Mouse (Mus musculus) G1E (cell line): ENCODE measurements around the gene Kif5c. TPM values are rescaled to one million over a fixed set of nuclear protein-coding genes. Genes with fewer than 3 reads are reported as not detected.

Experiments
- ATAC-seq: 2 replicates; pipeline ENCODE4 v1.8.0; 2016; ENCODE audit warnings: mild to moderate bottlenecking; ENCODE audit not compliant: insufficient number of reproducible peaks, poor library complexity, low FRiP score, severe bottlenecking; ENCODE audit errors: extremely low read depth
- DNase-seq: peaks from one replicate; pipeline ENCODE4 v3.0.0; 2012; ENCODE audit warnings: low spot score
- H3K27me3 ChIP-seq: 2 replicates; pipeline ENCODE4 v1.6.1; 2012; ENCODE audit warnings: mild to moderate bottlenecking, low read length, inconsistent platforms; ENCODE audit not compliant: insufficient read depth
- H3K36me3 ChIP-seq: replicated peaks from 2 replicates; pipeline ENCODE3; 2012; ENCODE audit warnings: mild to moderate bottlenecking, inconsistent platforms
- H3K4me1 ChIP-seq: 2 replicates; pipeline ENCODE4 v1.6.1; 2012; ENCODE audit warnings: low read depth, low read length, inconsistent platforms, mixed read lengths; ENCODE audit not compliant: insufficient read depth
- H3K4me3 ChIP-seq: 2 replicates; pipeline ENCODE4 v1.5.1; 2012; ENCODE audit warnings: low read depth, mild to moderate bottlenecking, inconsistent platforms, low read length, moderate library complexity, mixed read lengths
- H3K9me3 ChIP-seq: replicated peaks from 2 replicates; pipeline ENCODE4 v1.6.1; 2012; ENCODE audit warnings: inconsistent platforms
- CTCF ChIP-seq: IDR thresholded peaks from 2 replicates; pipeline ENCODE4 v1.5.1; 2012; ENCODE audit warnings: low read depth, low read length, inconsistent platforms, mixed read lengths
- GATA1 ChIP-seq: IDR thresholded peaks from 2 replicates; pipeline ENCODE4 v1.6.1; 2012; ENCODE audit warnings: borderline replicate concordance, low read length, inconsistent platforms, mixed read lengths
- GATA2 ChIP-seq: IDR thresholded peaks from 2 replicates; pipeline ENCODE4 v1.6.1; 2012; ENCODE audit warnings: low read depth, low read length, inconsistent platforms, borderline replicate concordance
- POLR2AphosphoS5 ChIP-seq: IDR thresholded peaks from 2 replicates; pipeline ENCODE4 v1.6.1; 2012; ENCODE audit warnings: low read depth, low read length, inconsistent platforms; ENCODE audit not compliant: insufficient replicate concordance
- TAL1 ChIP-seq: conservative IDR thresholded peaks from 2 replicates; pipeline ENCODE4 v1.6.1; 2012; ENCODE audit warnings: low read depth, low read length, inconsistent platforms, mixed read lengths
- polyA plus RNA-seq: library from polyadenylated mRNA; stranded (reverse); fragments of >175 nt; gene quantifications from 2 replicates; pipeline ENCODE4 v1.2.3, GENCODE M21; 2012
- total RNA-seq, 2 experiments: library from RNA; stranded (forward) in 1 of 2; stranded (reverse) in 1 of 2; fragments of 200-1000 nt in 1 of 2; fragments of >200 nt in 1 of 2; fragmentation: Nextera tagmentation in 1 of 2; gene quantifications; 2 replicates each; pipeline ENCODE4 v1.2.3; 2014 to 2017

Kif5c gene
- total and polyA plus RNA-seq, 3 experiments, result 0.02 to 1.8 (median 1.5) TPM

DNA sequence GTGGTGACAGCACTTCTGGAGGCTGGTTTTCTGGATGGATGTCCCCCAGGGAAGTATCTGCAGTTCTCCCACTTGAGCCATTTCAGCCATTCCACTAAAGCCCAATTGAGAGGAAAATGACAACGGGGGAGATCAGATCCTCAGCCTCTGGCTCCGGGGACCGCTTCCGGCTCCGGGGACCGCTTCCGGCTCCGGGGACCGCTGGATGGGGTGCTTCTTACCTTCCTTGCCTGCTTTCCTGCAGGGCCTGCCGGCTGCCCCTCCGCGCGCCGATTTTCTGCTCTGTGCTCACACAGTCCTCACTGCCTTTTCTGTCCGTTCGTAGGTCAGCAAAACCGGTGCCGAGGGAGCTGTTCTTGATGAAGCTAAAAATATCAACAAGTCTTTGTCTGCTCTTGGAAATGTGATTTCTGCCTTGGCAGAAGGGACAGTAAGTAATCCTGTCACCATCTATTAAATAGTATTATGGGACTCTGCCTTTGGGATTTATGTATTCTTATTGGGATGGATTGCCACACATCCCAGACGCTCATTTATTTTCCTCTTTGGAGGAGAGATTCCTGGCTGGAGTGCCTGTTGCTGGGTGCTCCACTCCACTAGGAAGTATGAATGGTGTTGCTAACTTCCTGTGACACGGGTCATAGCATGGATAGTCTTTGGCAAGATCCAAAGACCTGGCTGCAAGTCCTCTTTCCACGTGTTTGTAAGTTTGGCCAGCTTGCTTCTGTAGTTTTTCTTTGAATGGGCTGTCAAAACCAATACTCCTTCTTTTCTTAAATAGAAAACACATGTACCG is 81.3 kb downstream of the Kif5c start:
- no peak for DNase-seq
- Histone ChIP-seq H3K36me3 (no peaks in the 10 kb centered on the region), H3K4me3 (no peak overlapping the region), H3K27me3 (no peaks in the 10 kb centered on the region; the same call in none of the 2 replicates), H3K4me1 (no peaks in the 10 kb centered on the region), H3K9me3 (no peaks in the 10 kb centered on the region)
- no peak for ATAC-seq
- TF ChIP-seq TAL1, result no peak
- no peak for TF ChIP-seq GATA1
- no peak for TF ChIP-seq CTCF
- TF ChIP-seq GATA2, result no peak
- TF ChIP-seq POLR2AphosphoS5, result no peak

DNA sequence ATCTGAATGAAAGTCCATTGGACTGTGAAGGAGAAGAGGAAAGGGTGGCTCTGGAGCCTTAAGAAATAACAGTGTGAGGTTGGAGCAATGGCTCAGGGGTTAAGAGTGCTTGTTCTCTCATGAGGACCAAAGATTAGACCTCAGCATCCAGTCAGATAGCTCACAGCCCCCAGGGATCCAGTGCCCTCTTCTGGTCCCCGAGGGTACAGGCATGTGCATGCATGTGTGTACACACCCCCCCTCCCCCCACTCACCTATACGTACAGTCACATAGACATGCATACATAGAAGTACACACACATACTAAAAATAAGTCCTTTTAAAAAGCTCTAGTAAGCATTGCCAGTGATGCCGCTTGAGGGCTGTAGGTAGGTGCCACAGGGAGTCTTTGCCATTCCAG is 91.1 kb downstream of the Kif5c start:
- H3K9me3 ChIP-seq, result no peaks in the 10 kb centered on the region
- H3K4me3 ChIP-seq, result no peak overlapping the region
- ATAC-seq, result no peak
- DNase-seq, result no peak
- no peak for TF ChIP-seq TAL1
- no peak for TF ChIP-seq POLR2AphosphoS5
- no peak for TF ChIP-seq GATA2
- no peak for TF ChIP-seq GATA1
- TF ChIP-seq CTCF, result no peak
- H3K36me3 ChIP-seq, result no peaks in the 10 kb centered on the region
- H3K4me1 ChIP-seq, result no peaks in the 10 kb centered on the region
- H3K27me3 ChIP-seq, result peaks cover 22% of the 10 kb centered on the region

GRCm38 (mm10) chr2:49711693-49712092 is 92.6 kb downstream of the Kif5c start:
- DNase-seq (no peak), ATAC-seq (no peak)
- Histone ChIP-seq H3K36me3 (no peaks in the 10 kb centered on the region), H3K4me3 (no peak overlapping the region), H3K4me1 (no peaks in the 10 kb centered on the region), H3K9me3 (no peaks in the 10 kb centered on the region), H3K27me3 (peaks cover 28% of the 10 kb centered on the region)
- TF ChIP-seq TAL1 (no peak), GATA1 (no peak), CTCF (no peak), POLR2AphosphoS5 (no peak)

- ATAC-seq (no peak), DNase-seq (no peak)
- Histone ChIP-seq H3K36me3 (no peaks in the 10 kb centered on the region), H3K4me3 (no peak overlapping the region), H3K27me3 (peaks cover 32% of the 10 kb centered on the region), H3K9me3 (no peaks in the 10 kb centered on the region), H3K4me1 (no peaks in the 10 kb centered on the region)
- TF ChIP-seq TAL1, result no peak
- no peak for TF ChIP-seq GATA1
- no peak for TF ChIP-seq POLR2AphosphoS5
- TF ChIP-seq CTCF, result no peak
These were observed 93.3 kb downstream of the Kif5c start for GRCm38 (mm10) chr2:49712336-49712887.

DNA sequence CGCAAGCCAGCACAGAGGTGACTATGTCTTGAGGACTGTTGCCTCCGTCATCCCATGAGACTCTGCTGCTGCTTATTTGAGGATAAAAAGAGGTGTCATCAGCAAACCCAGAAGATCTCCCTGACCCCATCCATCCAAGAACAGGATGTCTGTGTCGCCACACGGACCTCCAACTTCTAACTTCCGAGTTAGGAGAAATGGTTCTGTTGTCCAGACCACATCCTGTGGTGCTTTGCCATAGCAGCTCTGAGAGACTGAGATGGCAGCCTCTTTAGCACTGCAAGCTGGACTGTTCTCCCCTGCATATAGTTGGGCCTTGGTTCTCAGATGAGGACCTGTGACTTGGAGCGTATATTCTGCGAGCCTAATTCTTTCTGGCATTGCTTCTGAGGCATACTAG is 97.4 kb downstream of the Kif5c start:
- H3K36me3 ChIP-seq, result no peaks in the 10 kb centered on the region
- H3K4me3 ChIP-seq, result no peak overlapping the region
- peaks cover 40% of the 10 kb centered on the region for H3K27me3 ChIP-seq
- TF ChIP-seq POLR2AphosphoS5 (no peak), TAL1 (no peak), GATA2 (no peak), GATA1 (no peak), CTCF (no peak)
- no peaks in the 10 kb centered on the region for H3K4me1 ChIP-seq
- no peak for DNase-seq
- no peaks in the 10 kb centered on the region for H3K9me3 ChIP-seq
- ATAC-seq, result no peak

GRCm38 (mm10) chr2:49717437-49718116 is 98.5 kb downstream of the Kif5c start:
- H3K27me3 ChIP-seq, result peaks cover 31% of the 10 kb centered on the region
- DNase-seq (no peak), ATAC-seq (no peak)
- no peak for TF ChIP-seq TAL1
- TF ChIP-seq POLR2AphosphoS5, result no peak
- TF ChIP-seq CTCF, result no peak
- no peak for TF ChIP-seq GATA1
- TF ChIP-seq GATA2, result no peak
- H3K36me3 ChIP-seq, result no peaks in the 10 kb centered on the region
- no peaks in the 10 kb centered on the region for H3K9me3 ChIP-seq
- no peak overlapping the region for H3K4me3 ChIP-seq
- H3K4me1 ChIP-seq, result peaks cover under 1% of the 10 kb centered on the region; the same call in 1 of the 2 replicates
